Mouse (Mus musculus) G1E (cell line): ENCODE data around the gene Phactr4.

Experiments used
- CTCF ChIP-seq: IDR thresholded peaks from 2 replicates; pipeline ENCODE4 v1.5.1; 2012; ENCODE audit warnings: low read depth, low read length, inconsistent platforms, mixed read lengths
- GATA1 ChIP-seq: IDR thresholded peaks from 2 replicates; pipeline ENCODE4 v1.6.1; 2012; ENCODE audit warnings: borderline replicate concordance, low read length, inconsistent platforms, mixed read lengths
- GATA2 ChIP-seq: IDR thresholded peaks from 2 replicates; pipeline ENCODE4 v1.6.1; 2012; ENCODE audit warnings: low read depth, low read length, inconsistent platforms, borderline replicate concordance
- POLR2AphosphoS5 ChIP-seq: IDR thresholded peaks from 2 replicates; pipeline ENCODE4 v1.6.1; 2012; ENCODE audit warnings: low read depth, low read length, inconsistent platforms; ENCODE audit not compliant: insufficient replicate concordance
- TAL1 ChIP-seq: conservative IDR thresholded peaks from 2 replicates; pipeline ENCODE4 v1.6.1; 2012; ENCODE audit warnings: low read depth, low read length, inconsistent platforms, mixed read lengths

- TF ChIP-seq CTCF: no peak
- no peak for TF ChIP-seq GATA1
- no peak for TF ChIP-seq POLR2AphosphoS5
- TF ChIP-seq TAL1: no peak
- no peak for TF ChIP-seq GATA2
Measured at GRCm38 (mm10) chr4:132356170-132356569, 66.1 kb downstream of the Phactr4 start.
